ENCODE assay signal across 8 mouse cellular contexts in the genomic region with DNA sequence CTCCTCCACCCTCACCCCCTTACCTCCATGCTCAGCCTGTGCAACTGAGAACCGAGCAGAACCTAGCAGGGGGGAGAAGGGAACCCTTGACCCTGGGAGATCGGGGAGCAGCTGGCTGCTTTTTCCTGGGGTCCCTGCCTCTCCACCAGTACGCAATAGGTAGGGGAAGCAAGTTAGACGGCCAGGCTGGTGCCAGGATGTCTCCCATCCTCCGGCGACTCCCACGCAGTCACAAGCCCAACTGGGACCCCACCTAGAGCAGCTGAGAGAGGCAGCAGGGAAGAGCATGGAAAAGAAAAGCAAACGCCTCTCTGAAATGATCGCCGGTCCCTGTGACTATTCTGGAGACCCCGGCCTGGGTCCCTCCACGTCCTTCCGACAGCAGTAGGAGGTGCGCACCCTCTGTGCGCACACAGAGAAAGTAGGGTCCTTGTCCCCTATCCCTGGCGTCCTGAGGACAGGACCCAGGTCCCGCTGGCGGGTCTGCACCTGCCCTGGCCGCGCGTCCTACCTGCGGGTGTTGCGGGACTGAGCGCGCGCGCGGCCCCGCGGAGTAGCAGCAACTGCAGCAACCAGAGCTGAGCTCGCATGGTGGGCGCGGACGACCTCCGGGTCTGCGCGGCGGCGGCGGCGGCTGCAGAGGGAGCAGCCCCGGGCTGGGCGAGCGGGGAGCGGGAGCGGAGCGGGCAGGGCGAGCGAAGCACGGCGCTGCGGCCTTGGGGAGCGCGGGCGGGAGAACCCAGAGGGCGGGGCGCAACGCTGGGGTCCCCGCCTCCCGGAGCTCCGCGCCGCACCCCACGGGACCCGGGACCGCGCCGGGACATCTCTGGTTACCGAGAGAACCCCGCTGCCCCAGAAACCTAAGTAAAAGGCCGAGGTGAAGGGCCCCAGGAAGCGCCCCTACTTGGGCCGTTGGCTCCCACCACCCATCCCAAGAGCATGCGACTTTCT. TPM values are rescaled to one million over a fixed set of nuclear protein-coding genes. Genes with fewer than 3 reads are reported as not detected.
DNase-seq lines count a peak whose midpoint lies in the region; ATAC-seq lines count a peak whose summit lies in the region.

A gene (minus strand): TSS at position 718 of the 951 bp plus-strand sequence.

- H3K4me2 ChIP-seq in forebrain, embryonic 12.5 days = peak within 1 kb of the TSS; percentile 84
- H3K4me2 ChIP-seq in intestine, embryonic 16.5 days (ENCODE audit: low read depth, low read length) = peak within 1 kb of the TSS; percentile 95
- H3K4me2 ChIP-seq in stomach, embryonic 15.5 days = peak within 1 kb of the TSS; percentile 77

- peak within 1 kb of the TSS; percentile 61 for H3K9ac ChIP-seq in forebrain, embryonic 12.5 days
- peak within 1 kb of the TSS; percentile 68 for H3K9ac ChIP-seq in intestine, embryonic 16.5 days (ENCODE audit: low read depth, low read length)
- peak within 1 kb of the TSS; percentile 22; the same call in 1 of the 2 replicates for H3K9ac ChIP-seq in stomach, embryonic 15.5 days

- peaks cover 53% of the 10 kb centered on the region for H3K27me3 ChIP-seq in forebrain, embryonic 12.5 days
- H3K27me3 ChIP-seq in intestine, embryonic 16.5 days (replicated peaks; ENCODE audit: control insufficient read depth, insufficient read depth, low read length) = peaks cover 18% of the 10 kb centered on the region
- peaks cover 17% of the 10 kb centered on the region for H3K27me3 ChIP-seq in stomach, embryonic 15.5 days (replicated peaks)

- 2% methylated on average over 67 of the region's 74 CpGs for WGBS in forebrain, embryonic 12.5 days
- WGBS in intestine, embryonic 16.5 days = 2% methylated on average over 69 of the region's 74 CpGs
- WGBS in stomach, embryonic 15.5 days = 1% methylated on average over 74 of the region's 74 CpGs

- H3K4me3 ChIP-seq in forebrain, embryonic 12.5 days (replicated peaks) = peak within 1 kb of the TSS; percentile 88
- H3K4me3 ChIP-seq in intestine, embryonic 16.5 days (ENCODE audit: low read length) = peak within 1 kb of the TSS; percentile 92
- H3K4me3 ChIP-seq in stomach, embryonic 15.5 days (replicated peaks) = peak within 1 kb of the TSS; percentile 95

- no peaks in the 10 kb centered on the region for H3K36me3 ChIP-seq in forebrain, embryonic 12.5 days (replicated peaks)
- no peaks in the 10 kb centered on the region for H3K36me3 ChIP-seq in intestine, embryonic 16.5 days (ENCODE audit: control insufficient read depth, insufficient read depth, low read length)
- no peaks in the 10 kb centered on the region for H3K36me3 ChIP-seq in stomach, embryonic 15.5 days

- H3K27ac ChIP-seq in forebrain, embryonic 12.5 days = no peak within 1 kb of the TSS
- H3K27ac ChIP-seq in intestine, embryonic 16.5 days (ENCODE audit: low read length) = no peak within 1 kb of the TSS
- no peak within 1 kb of the TSS for H3K27ac ChIP-seq in stomach, embryonic 15.5 days

- no peaks in the 10 kb centered on the region for H3K9me3 ChIP-seq in forebrain, embryonic 12.5 days
- no peaks in the 10 kb centered on the region for H3K9me3 ChIP-seq in intestine, embryonic 16.5 days (ENCODE audit: control insufficient read depth, low read length)
- H3K9me3 ChIP-seq in stomach, embryonic 15.5 days = no peaks in the 10 kb centered on the region

- peaks cover 27% of the 10 kb centered on the region for H3K4me1 ChIP-seq in forebrain, embryonic 12.5 days
- H3K4me1 ChIP-seq in intestine, embryonic 16.5 days (ENCODE audit: control insufficient read depth, insufficient read depth, low read length) = peaks cover 15% of the 10 kb centered on the region
- H3K4me1 ChIP-seq in stomach, embryonic 15.5 days = peaks cover 14% of the 10 kb centered on the region; the same call in 1 of the 2 replicates

- DNase-seq in layer of hippocampus, adult 18-20 months (ENCODE audit: low spot score in 2 of 2) = no peak
- DNase-seq in layer of hippocampus, postnatal 14 days (ENCODE audit: low spot score in 2 of 2) = no peak
- peak; percentile 83 to 91 for DNase-seq in adrenal gland, adult (ENCODE audit: inconsistent age in 2 of 2, low spot score in 1 of 2)
- peak; percentile 49 for DNase-seq in lung, postnatal 36 days

- ATAC-seq in forebrain, embryonic 12.5 days (ENCODE audit: low FRiP score) = no peak
- ATAC-seq in intestine, embryonic 16.5 days = no peak
- no peak for ATAC-seq in stomach, embryonic 15.5 days (ENCODE audit: insufficient read depth, low FRiP score, low read depth)
- ATAC-seq in inflammation-experienced regulatory T-cells, adult 6 months = no peak

RNA-seq across cellular contexts. Expression of the gene that starts here (rescaled TPM):
- total RNA-seq in layer of hippocampus, adult 18-20 months (2021) = 10 to 100 TPM; 10.3 to 14.4 TPM
- total RNA-seq in layer of hippocampus, postnatal 14 days (2021) = 1 to 10 TPM; 7.9 to 9.6 TPM
- polyA plus RNA-seq in forebrain, embryonic 12.5 days (2016; fragmentation: Nextera tagmentation; extraction: Ambion mirVana) = 0.22 and 0.33 TPM in 2 replicates
- polyA plus RNA-seq in intestine, embryonic 16.5 days (2015; fragmentation: Nextera tagmentation; extraction: Ambion mirVana) = 0.34 and 0.65 TPM in 2 replicates
- 0.73 and 1.0 TPM in 2 replicates for polyA plus RNA-seq in stomach, embryonic 15.5 days (2015; fragmentation: Nextera tagmentation; extraction: Ambion mirVana)
- polyA plus RNA-seq in inflammation-experienced regulatory T-cells, adult 6 months (2017; shearing (Covaris generic)) = 1 to 10 TPM; 1.1 to 8.5 (median 2.2) TPM

Comparison
In these comparisons a context has a peak if more than half of its experiments do, and no peak if none do; other contexts are left out.
1. DNase-seq: peak in adrenal gland, adult (2 of 2) and lung, postnatal 36 days (single experiment); none in layer of hippocampus, adult 18-20 months (0 of 2) and layer of hippocampus, postnatal 14 days (0 of 2).
2. Peak in every context shown above with its lines, with median percentiles within 50 percentile points of each other: H3K4me2 ChIP-seq, H3K4me3 ChIP-seq and H3K9ac ChIP-seq.